Mouse (Mus musculus) ES-CJ7 (cell line): ENCODE data around the gene Foxj3.
A peak's percentile ranks its signal among the peaks of the same experiment; 100 is the strongest.

Source experiments
- DNase-seq: peaks from one replicate; pipeline ENCODE4 v3.0.0; 2011; ENCODE audit warnings: low read depth, low spot score

Gene Foxj3

GRCm38 (mm10) chr4:119636731-119637130, 99.9 kb downstream of the Foxj3 start:
- no peak for DNase-seq

DNA sequence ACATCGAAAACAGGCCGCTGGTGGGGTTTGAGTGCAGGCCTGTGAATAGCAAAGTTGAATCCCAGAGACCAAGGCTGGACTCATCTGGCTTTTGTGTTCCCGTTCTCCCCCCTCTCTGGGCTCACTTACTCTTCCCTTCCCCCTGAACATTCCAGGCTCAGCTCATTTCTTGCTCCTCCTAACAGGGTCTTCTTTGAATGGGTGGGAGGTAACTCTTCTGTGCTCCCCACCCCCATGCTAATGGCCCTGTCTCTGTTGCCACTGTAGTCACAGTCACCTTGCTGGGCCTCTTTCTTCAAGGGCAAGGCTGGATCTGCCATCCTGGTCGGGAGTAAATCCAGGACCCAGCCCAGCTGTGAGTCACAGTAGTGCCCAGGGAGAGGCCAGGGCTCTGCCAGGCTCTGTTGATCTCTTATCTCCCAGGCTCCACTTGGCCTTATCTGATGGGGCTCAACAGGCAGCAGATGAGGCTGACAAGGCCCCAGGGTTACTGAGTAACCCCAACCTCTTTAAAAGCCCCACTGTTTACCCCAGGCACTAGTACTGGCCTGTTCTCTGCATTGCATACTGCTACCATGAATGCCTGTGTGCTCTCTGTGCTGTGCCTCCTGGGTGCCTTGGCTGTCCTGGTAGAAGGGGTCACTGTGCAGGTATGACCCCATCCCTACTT, 100.5 kb downstream of the Foxj3 start, which contains the start of gene Guca2a:
Guca2a (plus strand) TSS at position 529 of the 670 bp plus-strand sequence.
- peak; percentile 62 for DNase-seq

DNA sequence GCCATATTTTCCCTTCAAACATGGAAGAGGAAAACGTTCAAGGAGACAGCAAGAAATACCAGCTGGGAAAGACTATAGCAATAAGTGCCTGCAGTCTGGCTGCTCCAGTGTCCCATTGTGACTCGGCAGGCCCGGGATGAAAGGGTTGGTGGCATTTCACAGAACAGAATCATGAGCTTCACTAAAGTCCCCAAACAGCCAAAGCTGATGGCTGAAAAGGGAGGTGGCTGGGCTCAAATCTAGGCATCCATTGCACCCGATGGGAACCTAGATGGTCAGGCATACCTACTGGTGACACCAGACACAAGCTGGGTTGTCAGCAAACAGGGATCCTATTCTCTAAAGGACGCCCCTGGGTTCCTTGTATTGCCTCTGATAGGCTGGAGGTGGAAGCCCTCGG, 101.1 kb downstream of the Foxj3 start:
- DNase-seq, result no peak

DNA sequence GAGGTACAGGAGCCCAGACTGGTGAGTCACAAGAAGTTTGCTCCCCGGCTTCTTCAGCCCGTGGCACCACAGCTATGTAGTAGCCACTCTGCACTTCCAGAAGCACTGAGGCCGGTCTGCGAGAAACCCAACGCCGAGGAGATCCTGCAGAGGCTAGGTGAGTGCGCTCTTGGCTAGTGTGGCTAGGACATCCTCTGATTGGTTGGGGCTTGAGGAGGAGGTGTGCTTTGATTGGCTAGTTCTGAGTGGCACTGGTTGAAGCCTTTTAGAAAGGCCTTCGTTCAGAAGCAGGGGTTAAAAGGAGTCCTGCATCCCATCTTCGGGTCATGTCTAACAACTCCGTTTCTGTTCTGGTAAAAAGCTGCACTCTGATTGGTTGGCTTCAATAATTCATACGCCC, 101.9 kb downstream of the Foxj3 start:
- DNase-seq, result peak; percentile 25

DNA sequence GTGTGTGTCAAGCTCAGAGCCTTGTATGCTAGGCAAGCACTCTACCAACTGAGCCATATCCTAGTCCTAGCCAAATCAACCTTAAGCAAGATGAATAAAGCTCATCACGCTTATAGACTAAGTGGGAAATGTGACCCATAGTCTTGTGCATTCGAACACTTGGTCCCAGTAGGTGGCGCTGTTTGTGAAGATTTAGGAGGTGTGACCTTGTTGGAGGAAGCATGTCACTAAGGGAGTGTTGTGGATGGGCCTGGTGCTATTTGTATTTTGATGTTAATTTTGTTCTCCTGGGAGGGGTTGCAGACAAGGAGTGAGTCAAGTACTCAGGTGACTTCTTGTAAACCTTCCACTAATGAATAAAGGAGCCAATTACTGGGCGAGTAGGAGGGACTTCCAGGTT, 105.9 kb downstream of the Foxj3 start:
- DNase-seq, result peak; percentile 88

GRCm38 (mm10) chr4:119657011-119657410, 120.2 kb downstream of the Foxj3 start:
- no peak for DNase-seq

- no peak for DNase-seq
Observed at GRCm38 (mm10) chr4:119658246-119658645, 121.4 kb downstream of the Foxj3 start.

- DNase-seq, result no peak
Observed at GRCm38 (mm10) chr4:119658731-119659130, 121.9 kb downstream of the Foxj3 start, which contains the start of gene Guca2b. Gene Guca2b, minus strand, starts transcription at chr4:119658954.

DNA sequence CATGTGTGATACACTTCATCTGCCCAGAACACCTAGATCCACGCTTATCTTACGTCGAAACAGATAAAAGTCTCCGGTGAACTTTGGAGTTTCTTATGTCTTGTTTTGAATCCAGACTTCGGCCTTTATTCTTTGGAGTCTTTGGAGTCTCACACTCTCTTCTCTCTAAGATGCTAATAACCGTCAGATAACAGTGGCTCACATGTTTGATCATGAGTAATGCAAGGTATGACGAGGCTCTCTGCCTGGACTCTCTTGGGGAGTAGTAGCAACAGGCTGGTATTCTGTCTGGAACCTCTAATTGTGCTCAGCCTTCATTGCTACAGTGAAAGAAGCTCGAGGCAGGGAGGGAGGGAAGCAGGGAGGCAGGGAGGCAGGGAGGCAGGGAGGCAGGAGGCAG, 123.2 kb downstream of the Foxj3 start:
- no peak for DNase-seq

DNA sequence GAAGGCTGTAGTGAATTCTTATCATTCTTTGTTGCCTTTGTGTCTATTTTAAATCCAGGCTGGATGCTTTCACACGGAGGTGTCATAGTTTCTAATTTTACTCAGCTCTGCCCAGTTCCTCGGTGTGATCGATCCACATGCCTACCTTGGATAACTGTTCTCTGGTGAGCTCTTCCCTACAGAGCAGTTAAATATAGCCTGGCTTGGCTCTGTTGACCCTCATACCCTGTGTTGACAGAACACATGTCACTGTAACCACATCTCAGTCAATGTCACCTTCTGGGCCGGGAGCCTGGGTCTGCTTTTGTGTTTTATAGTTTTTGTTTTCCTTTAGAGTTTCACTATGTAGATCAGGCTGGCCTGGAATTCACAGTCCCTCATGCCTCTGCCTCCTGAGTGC, 125.3 kb downstream of the Foxj3 start:
- DNase-seq, result no peak

DNA sequence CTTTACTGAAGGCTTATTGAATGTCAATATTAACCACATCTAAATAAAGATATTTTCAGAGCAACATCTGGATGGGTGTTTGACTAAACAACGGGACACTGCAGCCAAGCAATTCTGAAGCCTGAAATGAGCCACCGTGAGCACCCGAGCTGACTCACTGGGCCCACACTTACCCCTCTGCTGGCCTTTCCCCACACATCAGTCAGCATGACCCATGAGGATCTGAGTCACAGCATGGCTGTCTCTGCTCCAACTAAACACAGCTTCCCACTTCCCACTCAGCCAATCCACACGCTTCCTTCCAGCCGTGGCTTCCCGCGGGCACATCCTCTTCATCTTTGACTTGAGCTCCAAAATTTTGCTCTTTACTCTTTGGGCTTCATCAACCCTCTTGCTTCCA, 126.2 kb downstream of the Foxj3 start:
- no peak for DNase-seq

- DNase-seq, result no peak
Observed at GRCm38 (mm10) chr4:119663409-119664095, 126.7 kb downstream of the Foxj3 start.

DNA sequence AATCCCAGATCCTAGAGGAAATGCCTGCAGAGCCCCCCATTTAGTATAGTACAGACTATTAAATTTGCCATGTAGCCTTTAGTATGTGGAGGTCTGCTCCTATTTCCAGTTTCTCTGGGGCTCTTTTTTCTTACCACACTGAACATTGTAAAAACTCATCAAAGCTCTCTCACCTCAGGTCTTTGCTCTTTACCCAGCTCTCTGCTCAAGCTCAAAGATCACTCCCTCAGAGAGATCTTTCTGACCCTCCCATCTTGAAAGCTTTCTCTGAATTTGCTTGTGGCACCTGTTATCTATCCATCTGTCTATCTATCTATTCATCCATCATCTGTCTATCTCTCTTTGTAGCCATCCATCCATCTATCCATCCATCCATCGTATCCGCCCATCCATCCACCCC, 128.4 kb downstream of the Foxj3 start:
- no peak for DNase-seq

GRCm38 (mm10) chr4:119666116-119666515, 129.3 kb downstream of the Foxj3 start:
- DNase-seq, result no peak

- peak; percentile 60 for DNase-seq
Observed at GRCm38 (mm10) chr4:119667454-119667853, 130.7 kb downstream of the Foxj3 start.

DNA sequence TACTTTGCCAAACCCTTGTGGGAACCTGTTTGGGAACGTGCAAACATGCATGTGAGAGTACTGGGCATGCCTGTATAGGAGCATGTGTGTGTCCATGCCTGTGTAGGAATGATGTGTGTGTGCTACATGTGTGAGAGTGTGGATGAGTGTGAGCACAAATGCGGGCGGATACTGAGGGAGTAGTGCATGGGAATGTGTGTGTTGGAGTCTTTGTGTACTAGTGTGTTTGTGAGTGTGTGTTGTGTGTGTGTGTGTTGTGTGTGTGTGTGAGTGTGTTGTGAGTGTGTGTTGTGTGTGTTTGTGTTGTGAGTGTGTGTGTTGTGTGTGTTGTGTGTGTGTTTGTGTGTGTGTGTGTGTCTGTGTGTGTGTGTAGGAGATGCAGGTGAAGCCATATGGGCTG, 131.4 kb downstream of the Foxj3 start:
- no peak for DNase-seq

GRCm38 (mm10) chr4:119668596-119668995, 131.8 kb downstream of the Foxj3 start:
- DNase-seq, result no peak

DNA sequence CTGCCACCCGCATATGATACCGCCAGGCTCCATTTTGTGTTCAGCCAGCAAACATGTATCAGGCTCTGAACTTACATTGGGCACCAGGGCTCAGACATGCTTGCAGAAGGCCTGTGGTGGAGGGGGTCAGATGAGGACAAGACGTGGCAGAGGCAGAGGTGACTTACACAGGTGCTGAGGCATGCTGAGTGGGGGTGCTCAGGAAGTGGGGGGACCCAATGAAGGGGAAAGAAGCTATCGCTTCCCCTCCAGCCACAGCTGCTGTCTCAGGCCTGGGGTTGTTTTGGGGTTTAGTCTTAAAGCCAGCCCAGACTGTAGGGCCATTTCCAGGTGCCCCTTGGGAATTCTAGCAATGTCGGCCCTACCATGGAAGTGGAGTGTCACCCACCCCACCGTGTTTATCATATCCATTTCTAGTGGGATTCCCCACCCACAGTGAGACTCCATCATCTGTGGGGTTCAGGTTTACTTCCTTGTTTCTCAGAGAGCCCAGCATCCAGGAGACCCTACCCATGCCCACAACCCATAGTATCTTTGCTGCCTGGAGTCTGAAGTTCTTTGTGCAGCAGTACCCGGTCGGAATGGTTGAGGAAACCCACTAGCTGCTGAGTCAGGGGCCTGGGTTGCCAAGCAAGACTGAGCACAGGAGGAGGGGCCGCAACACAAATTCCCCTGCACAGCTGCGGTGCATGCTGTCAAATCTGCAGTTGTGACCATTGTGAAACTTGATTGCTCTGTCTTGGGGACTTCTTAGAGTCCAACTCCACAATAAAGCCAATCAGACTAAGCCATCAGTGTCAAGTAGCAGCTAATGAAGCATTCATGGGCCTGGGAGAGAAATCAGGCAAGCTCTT, 132.8 kb downstream of the Foxj3 start:
- DNase-seq, result no peak

DNA sequence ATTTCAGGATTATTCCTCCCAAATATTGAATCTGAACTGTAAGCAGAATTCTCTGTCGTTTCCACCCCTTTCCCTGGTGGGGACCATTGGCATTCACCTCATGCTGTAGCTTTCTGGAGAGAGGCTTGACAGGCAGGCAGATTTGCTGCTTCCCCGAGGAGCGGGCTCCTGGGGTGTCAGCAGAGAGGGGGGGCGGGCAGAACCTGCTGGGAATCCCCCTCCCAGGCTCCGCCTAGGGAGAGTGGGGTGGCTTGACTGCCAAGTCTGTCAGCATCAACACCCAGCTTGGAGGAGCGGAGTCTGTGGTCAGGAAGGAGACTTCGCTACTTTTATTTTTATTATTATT, 133.4 kb downstream of the Foxj3 start:
- DNase-seq, result no peak

DNA sequence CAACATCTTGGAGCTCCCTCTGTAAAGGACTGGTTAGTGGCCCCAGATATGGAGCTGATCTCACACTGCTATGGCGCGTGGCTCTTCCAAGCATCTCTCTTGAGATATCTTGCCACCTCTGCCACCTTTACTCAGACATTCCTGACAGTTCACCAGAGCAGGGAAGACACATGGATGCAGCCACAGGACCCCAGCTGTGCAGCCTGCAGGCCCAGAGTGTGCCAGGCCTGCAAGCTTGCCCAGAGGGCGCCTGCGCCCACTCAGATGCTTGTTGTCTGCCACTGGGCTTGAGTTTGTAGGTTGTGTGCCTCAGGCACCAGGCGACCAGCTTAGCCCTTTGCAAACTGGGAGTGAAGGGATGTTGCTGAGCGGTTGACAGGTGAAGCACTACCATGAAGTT, 133.9 kb downstream of the Foxj3 start:
- DNase-seq, result no peak

DNA sequence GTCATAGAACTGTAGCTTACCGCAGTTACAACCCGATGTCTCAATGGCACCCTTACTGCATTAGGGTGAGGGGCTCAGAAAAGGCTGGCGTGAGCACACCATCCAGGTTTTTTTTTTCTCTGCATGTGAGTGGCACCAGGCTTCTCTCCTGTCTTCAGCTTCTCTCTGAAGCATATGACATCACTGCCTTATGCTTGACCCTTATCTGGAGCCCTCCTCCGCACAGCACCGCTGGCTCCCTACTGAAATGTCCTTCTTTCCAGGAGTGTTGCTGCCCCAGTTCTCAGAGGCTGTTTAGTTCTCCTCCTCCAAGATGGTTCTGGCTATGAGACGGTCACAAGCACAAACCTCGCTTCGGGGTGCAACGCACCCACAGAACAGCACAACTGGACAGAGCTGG, 134.4 kb downstream of the Foxj3 start:
- DNase-seq, result no peak

DNA sequence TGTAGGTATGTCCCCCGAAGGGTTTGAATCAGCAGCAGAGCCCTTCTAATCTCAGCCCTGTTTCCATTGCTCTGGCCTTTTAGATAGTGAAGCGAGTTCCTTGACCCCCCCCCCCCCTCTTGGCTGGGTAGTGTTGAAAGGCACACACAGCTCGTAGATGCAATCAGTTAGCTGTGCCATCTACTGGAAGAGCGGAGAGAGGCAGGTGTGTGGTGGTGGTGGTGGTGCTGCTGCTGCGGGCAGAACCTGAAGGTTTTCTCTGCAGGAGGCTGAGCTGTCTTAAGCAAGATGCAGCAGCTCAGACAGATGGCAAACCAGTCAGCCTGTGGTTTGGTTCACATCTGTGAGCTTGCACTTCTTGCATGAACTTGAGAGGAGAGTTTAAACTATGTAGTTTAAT, 135.9 kb downstream of the Foxj3 start:
- peak; percentile 53 for DNase-seq
